Mouse (Mus musculus): Measurements from ENCODE around the gene Pank1. TPM values are rescaled to one million over a fixed set of nuclear protein-coding genes. Genes with fewer than 3 reads are reported as not detected.

Gene Pank1
- polyA plus RNA-seq, 1 experiment, result 0.75 TPM

- Histone ChIP-seq H3K4me1 (ENCODE audit: control insufficient read depth, insufficient read depth, insufficient read length) (peaks cover 5% of the 10 kb centered on the region), H3K36me3 (ENCODE audit: control insufficient read depth, insufficient read depth, low read length) (no peaks in the 10 kb centered on the region), H3K27me3 (ENCODE audit: control insufficient read depth, insufficient read depth, low read length) (no peaks in the 10 kb centered on the region), H3K27ac (ENCODE audit: insufficient read depth, low read length) (no peak overlapping the region), H3K4me3 (ENCODE audit: extremely low read depth, insufficient read depth, insufficient read length) (no peak overlapping the region)
- no peak for DNase-seq (ENCODE audit: low read depth in 1 of 2, low spot score in 2 of 2)
- TF ChIP-seq POLR2A (IDR thresholded peaks at IDR 0.05; ENCODE audit: low read depth, low read length) (no peak), CTCF (IDR thresholded peaks at IDR 0.05; ENCODE audit: extremely low read depth, insufficient read depth, insufficient read length, insufficient replicate concordance) (no peak)
- 77% methylated on average over 2 of the region's 2 CpGs for WGBS
Observed at GRCm38 (mm10) chr19:34882443-34882842, 3.2 kb upstream of the Pank1 start.

DNA sequence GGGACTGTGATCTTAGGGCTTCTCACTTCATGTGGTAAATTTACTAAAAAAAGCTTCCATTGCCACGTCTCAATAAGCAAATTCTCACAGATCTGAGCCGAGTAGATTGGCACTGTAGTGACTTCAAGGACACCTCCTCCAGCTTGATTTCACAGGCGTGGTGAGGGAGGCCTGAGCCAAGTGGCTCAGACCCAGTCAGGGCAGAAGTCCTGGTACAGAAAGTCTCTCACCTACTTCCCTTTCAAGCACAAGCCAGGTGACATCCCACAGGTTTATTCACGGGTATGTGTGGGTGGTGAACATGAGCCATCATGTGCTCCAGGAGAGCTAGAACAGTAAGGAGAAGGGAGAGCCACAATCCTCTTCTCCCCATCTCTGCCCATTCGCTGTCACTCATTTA is 1.9 kb upstream of the Pank1 start:
- no peak for DNase-seq (ENCODE audit: low read depth in 1 of 2, low spot score in 2 of 2)
- 42% methylated on average over 5 of the region's 5 CpGs for WGBS

DNA sequence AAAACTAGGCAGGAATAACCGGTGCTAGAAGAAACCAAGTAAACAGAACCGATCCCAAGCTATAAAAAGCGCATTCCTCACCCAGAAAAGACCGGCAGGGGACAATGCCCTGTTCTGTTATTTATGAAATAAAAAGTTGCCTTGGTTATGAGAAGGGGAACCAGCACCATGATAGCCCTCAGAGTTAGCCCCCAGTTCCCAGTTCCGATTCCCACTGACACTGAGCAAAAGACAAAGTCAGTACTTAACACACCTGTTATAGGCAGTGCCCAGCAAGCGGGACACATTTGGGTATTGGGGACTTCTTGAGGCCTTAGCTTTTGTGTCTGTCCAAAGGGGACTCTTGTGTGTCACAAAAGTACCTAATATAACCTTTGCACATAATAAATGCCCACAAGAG is 369 bp upstream of the Pank1 start:
- H3K27me3 ChIP-seq (ENCODE audit: control insufficient read depth, insufficient read depth, low read length), result no peaks in the 10 kb centered on the region
- TF ChIP-seq CTCF (IDR thresholded peaks at IDR 0.05; ENCODE audit: extremely low read depth, insufficient read depth, insufficient read length, insufficient replicate concordance), result no peak
- TF ChIP-seq POLR2A (IDR thresholded peaks at IDR 0.05; ENCODE audit: low read depth, low read length), result no peak
- peaks cover 5% of the 10 kb centered on the region for H3K4me1 ChIP-seq (ENCODE audit: control insufficient read depth, insufficient read depth, insufficient read length)
- H3K36me3 ChIP-seq (ENCODE audit: control insufficient read depth, insufficient read depth, low read length), result no peaks in the 10 kb centered on the region
- WGBS, result 25% methylated on average over 6 of the region's 6 CpGs
- peak overlapping the region; percentile 82 for H3K4me3 ChIP-seq (ENCODE audit: extremely low read depth, insufficient read depth, insufficient read length)
- H3K27ac ChIP-seq (ENCODE audit: insufficient read depth, low read length), result no peak overlapping the region
- no peak for DNase-seq (ENCODE audit: low read depth in 1 of 2, low spot score in 2 of 2)

More for the DNA sequence above, 1.9 kb upstream of the Pank1 start:
- Histone ChIP-seq H3K36me3 (ENCODE audit: control insufficient read depth, insufficient read depth, low read length) (no peaks in the 10 kb centered on the region), H3K4me1 (ENCODE audit: control insufficient read depth, insufficient read depth, insufficient read length) (peaks cover 5% of the 10 kb centered on the region), H3K4me3 (ENCODE audit: extremely low read depth, insufficient read depth, insufficient read length) (no peak overlapping the region), H3K27me3 (ENCODE audit: control insufficient read depth, insufficient read depth, low read length) (no peaks in the 10 kb centered on the region), H3K27ac (ENCODE audit: insufficient read depth, low read length) (no peak overlapping the region)
- TF ChIP-seq CTCF (IDR thresholded peaks at IDR 0.05; ENCODE audit: extremely low read depth, insufficient read depth, insufficient read length, insufficient replicate concordance), result no peak
- TF ChIP-seq POLR2A (IDR thresholded peaks at IDR 0.05; ENCODE audit: low read depth, low read length), result no peak

- Histone ChIP-seq H3K27me3 (ENCODE audit: control insufficient read depth, insufficient read depth, low read length) (no peaks in the 10 kb centered on the region), H3K4me1 (ENCODE audit: control insufficient read depth, insufficient read depth, insufficient read length) (peaks cover 5% of the 10 kb centered on the region), H3K4me3 (ENCODE audit: extremely low read depth, insufficient read depth, insufficient read length) (peak overlapping the region; percentile 82), H3K36me3 (ENCODE audit: control insufficient read depth, insufficient read depth, low read length) (no peaks in the 10 kb centered on the region), H3K27ac (ENCODE audit: insufficient read depth, low read length) (peak overlapping the region; percentile 72)
- TF ChIP-seq CTCF (IDR thresholded peaks at IDR 0.05; ENCODE audit: extremely low read depth, insufficient read depth, insufficient read length, insufficient replicate concordance) (peak; percentile 18; the same call in 1 of the 2 replicates), POLR2A (IDR thresholded peaks at IDR 0.05; ENCODE audit: low read depth, low read length) (peak; percentile 47; the same call in 1 of the 2 replicates)
- DNase-seq (ENCODE audit: low read depth in 1 of 2, low spot score in 2 of 2), result peak; percentile 68 to 71
- under 1% methylated on average over 45 of the region's 45 CpGs for WGBS
Observed at GRCm38 (mm10) chr19:34877898-34878602, 1.2 kb downstream of the Pank1 start.

GRCm38 (mm10) chr19:34876676-34877075 is 2.6 kb downstream of the Pank1 start:
- no peaks in the 10 kb centered on the region for H3K27me3 ChIP-seq (ENCODE audit: control insufficient read depth, insufficient read depth, low read length)
- H3K4me1 ChIP-seq (ENCODE audit: control insufficient read depth, insufficient read depth, insufficient read length), result peaks cover 5% of the 10 kb centered on the region
- 94% methylated on average over 7 of the region's 7 CpGs for WGBS
- no peaks in the 10 kb centered on the region for H3K36me3 ChIP-seq (ENCODE audit: control insufficient read depth, insufficient read depth, low read length)
- no peak for TF ChIP-seq CTCF (IDR thresholded peaks at IDR 0.05; ENCODE audit: extremely low read depth, insufficient read depth, insufficient read length, insufficient replicate concordance)
- TF ChIP-seq POLR2A (IDR thresholded peaks at IDR 0.05; ENCODE audit: low read depth, low read length), result no peak
- H3K4me3 ChIP-seq (ENCODE audit: extremely low read depth, insufficient read depth, insufficient read length), result no peak overlapping the region
- DNase-seq (ENCODE audit: low read depth in 1 of 2, low spot score in 2 of 2), result no peak
- H3K27ac ChIP-seq (ENCODE audit: insufficient read depth, low read length), result no peak overlapping the region

DNA sequence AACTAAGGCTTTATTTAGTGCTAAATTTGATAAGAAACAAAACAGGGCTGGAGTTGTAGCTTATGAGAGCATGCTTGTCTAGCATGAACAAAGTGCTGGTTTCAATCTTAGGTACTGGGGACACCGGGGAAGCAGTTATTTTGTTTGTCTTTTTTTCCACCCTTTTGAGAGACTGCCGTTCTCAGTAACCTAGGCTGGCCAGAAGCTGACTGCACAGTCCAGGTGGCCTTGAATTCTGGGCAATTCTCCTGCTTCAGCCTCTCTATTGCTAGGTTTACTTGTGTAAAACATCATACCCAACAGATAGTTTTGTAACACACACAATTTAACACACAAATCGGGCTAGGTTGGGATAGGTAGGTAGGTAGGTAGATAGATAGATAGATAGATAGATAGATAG is 9.9 kb downstream of the Pank1 start:
- no peak overlapping the region for H3K4me3 ChIP-seq (ENCODE audit: extremely low read depth, insufficient read depth, insufficient read length)
- 88% methylated on average over 3 of the region's 3 CpGs for WGBS
- no peak for DNase-seq (ENCODE audit: low read depth in 1 of 2, low spot score in 2 of 2)
- H3K27me3 ChIP-seq (ENCODE audit: control insufficient read depth, insufficient read depth, low read length), result no peaks in the 10 kb centered on the region
- no peaks in the 10 kb centered on the region for H3K36me3 ChIP-seq (ENCODE audit: control insufficient read depth, insufficient read depth, low read length)
- H3K4me1 ChIP-seq (ENCODE audit: control insufficient read depth, insufficient read depth, insufficient read length), result no peaks in the 10 kb centered on the region
- TF ChIP-seq POLR2A (IDR thresholded peaks at IDR 0.05; ENCODE audit: low read depth, low read length) (no peak), CTCF (IDR thresholded peaks at IDR 0.05; ENCODE audit: extremely low read depth, insufficient read depth, insufficient read length, insufficient replicate concordance) (no peak)
- H3K27ac ChIP-seq (ENCODE audit: insufficient read depth, low read length), result no peak overlapping the region

DNA sequence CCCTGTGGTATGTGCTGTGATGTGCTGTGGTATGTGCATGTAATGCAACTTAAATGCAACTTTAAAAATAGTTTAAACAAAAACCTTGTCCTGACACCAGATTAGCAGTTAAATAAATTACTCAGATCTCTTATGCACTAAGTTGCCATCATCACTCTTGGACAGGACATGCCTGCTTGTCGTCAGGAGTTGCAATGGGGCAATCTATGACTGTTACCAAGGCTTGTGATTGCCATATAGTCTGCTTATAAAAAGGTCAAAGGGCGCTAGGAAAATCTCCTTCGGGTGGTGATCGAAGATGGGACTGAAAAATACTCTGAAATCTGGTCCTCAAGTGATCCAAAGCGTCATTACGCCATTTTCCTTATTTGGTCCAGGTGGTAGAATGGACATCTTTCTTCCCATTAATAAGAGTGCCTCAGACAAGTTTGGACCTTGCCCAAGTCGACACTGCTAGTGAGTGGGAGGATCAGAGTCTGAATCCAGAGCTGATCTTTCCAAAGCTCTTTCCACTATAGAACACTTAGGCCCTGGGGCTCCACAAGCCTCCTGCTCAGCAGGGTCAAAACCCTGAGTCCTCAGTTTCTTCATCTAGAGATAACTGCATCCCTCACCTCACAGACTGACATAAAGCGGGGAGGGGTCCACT is 11.0 kb downstream of the Pank1 start:
- DNase-seq (ENCODE audit: low read depth in 1 of 2, low spot score in 2 of 2), result no peak
- TF ChIP-seq POLR2A (IDR thresholded peaks at IDR 0.05; ENCODE audit: low read depth, low read length) (no peak), CTCF (IDR thresholded peaks at IDR 0.05; ENCODE audit: extremely low read depth, insufficient read depth, insufficient read length, insufficient replicate concordance) (no peak)
- 92% methylated on average over 8 of the region's 8 CpGs for WGBS
- Histone ChIP-seq H3K36me3 (ENCODE audit: control insufficient read depth, insufficient read depth, low read length) (no peaks in the 10 kb centered on the region), H3K27ac (ENCODE audit: insufficient read depth, low read length) (no peak overlapping the region), H3K27me3 (ENCODE audit: control insufficient read depth, insufficient read depth, low read length) (no peaks in the 10 kb centered on the region), H3K4me1 (ENCODE audit: control insufficient read depth, insufficient read depth, insufficient read length) (no peaks in the 10 kb centered on the region), H3K4me3 (ENCODE audit: extremely low read depth, insufficient read depth, insufficient read length) (no peak overlapping the region)
